Mouse (Mus musculus): ENCODE measurements at regions not wholly inside any gene's neighbourhood (a gene's known extent, or its start where the extent isn't known, plus 50 kb on each side); places are given as distances from the start of the nearest gene placed in this dataset.

DNA sequence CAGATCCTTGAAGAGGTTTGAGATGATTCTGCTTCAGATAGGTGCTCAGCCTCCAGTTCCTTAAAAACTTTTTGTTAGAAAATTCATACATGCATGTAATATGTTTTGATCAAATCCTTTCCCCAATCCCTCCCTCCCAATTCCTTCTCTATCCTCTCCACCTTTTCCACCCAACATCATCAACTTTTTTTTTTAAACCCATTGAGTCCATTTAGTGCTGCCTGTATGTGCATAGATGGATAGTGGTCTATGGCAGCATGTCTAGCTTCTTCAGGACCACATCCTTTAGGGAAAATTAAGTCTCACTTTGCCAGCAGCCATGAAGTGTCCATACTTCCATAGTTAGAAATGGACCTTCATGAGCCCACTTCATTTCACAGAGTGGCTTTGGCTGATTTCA is 167.2 kb upstream of the Klhl29 start:
- Histone ChIP-seq H3K36me3 (ENCODE audit: control insufficient read depth, insufficient read depth, low read length) (no peaks in the 10 kb centered on the region), H3K9me3 (ENCODE audit: control insufficient read depth, low read length) (no peaks in the 10 kb centered on the region), H3K4me2 (ENCODE audit: low read length) (no peak overlapping the region), H3K4me1 (ENCODE audit: control insufficient read depth, insufficient read depth, low read length) (no peaks in the 10 kb centered on the region), H3K27me3 (ENCODE audit: control insufficient read depth, insufficient read depth, low read length) (no peaks in the 10 kb centered on the region), H3K4me3 (replicated peaks; ENCODE audit: low read depth, low read length) (no peak overlapping the region), H3K9ac (replicated peaks; ENCODE audit: low read length) (no peak overlapping the region), H3K27ac (replicated peaks; ENCODE audit: low read depth, low read length) (no peak overlapping the region)
- DNase-seq (no peak), ATAC-seq (ENCODE audit: low FRiP score, low TSS enrichment) (no peak)

DNA sequence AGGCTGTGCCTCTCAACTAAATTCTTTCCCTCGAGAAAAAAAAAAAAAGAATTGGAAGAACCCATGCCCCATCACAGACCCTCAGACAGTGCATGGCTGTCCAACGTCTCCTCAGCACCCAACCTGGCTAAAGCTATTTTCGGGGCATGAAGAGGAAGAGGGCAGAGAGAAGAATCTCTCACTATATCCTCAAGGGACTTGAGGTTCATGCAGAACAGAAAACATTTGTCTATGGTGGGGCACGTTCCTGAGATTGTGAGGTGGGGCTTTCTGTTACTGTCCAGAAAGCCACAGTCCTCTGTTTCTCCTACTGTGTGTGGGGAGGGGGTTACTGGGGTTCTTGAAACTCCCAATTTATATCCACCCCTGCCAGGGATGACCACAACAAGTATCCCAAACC is 120.8 kb upstream of the Klhl29 start:
- Histone ChIP-seq H3K36me3 (ENCODE audit: control insufficient read depth, insufficient read depth, low read length) (no peaks in the 10 kb centered on the region), H3K9me3 (ENCODE audit: control insufficient read depth, low read length) (no peaks in the 10 kb centered on the region), H3K4me1 (ENCODE audit: control insufficient read depth, insufficient read depth, low read length) (no peaks in the 10 kb centered on the region), H3K27ac (replicated peaks; ENCODE audit: low read depth, low read length) (no peak overlapping the region), H3K4me2 (ENCODE audit: low read length) (no peak overlapping the region), H3K4me3 (replicated peaks; ENCODE audit: low read depth, low read length) (no peak overlapping the region), H3K9ac (replicated peaks; ENCODE audit: low read length) (no peak overlapping the region), H3K27me3 (ENCODE audit: control insufficient read depth, insufficient read depth, low read length) (no peaks in the 10 kb centered on the region)
- ATAC-seq (ENCODE audit: low FRiP score, low TSS enrichment) (no peak), DNase-seq (no peak)
- WGBS = 76% methylated on average over 4 of the region's 4 CpGs

DNA sequence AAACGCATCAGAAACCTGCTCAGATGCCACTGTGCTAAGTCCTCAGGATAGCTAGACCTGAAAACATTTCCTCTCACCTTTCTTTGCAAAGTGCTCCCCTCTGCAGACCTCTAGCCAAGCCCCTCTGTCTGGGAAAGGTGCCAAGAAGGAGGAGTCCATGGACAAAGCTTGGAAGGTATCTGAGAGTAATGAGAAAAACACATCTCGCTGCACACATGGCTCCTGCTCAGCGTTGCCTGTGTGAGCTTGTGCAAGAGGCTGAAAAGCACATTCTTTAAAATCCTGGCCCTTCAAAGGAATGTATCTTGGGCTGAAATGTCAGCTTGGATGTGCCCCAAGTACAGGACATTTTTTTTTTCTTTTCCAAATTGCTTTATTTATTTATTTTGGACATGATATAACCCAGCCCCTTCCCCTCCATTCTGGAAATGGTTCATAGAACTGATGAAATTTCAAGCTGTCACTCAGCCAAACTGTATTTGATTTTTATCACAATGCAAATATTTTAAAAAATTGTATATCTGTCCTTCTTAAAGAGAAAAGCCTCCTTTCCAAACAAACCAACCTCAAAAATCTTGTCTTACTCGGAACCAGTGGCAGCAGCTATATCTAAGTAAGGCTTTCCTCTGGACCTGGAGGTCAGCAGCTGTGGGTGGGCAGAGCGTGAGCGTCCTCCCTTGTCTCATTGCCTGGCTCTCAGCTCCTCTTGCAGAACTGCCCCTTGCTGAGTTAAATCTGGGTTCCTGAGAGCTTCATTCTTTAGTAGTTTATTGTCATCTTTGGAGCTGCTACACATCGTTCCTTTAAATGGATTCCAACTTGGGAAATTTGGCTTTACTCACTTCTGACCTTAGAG is 119.4 kb upstream of the Klhl29 start:
- WGBS = 57% methylated on average over 7 of the region's 7 CpGs
- Histone ChIP-seq H3K4me3 (replicated peaks; ENCODE audit: low read depth, low read length) (no peak overlapping the region), H3K4me1 (ENCODE audit: control insufficient read depth, insufficient read depth, low read length) (no peaks in the 10 kb centered on the region), H3K27me3 (ENCODE audit: control insufficient read depth, insufficient read depth, low read length) (no peaks in the 10 kb centered on the region), H3K36me3 (ENCODE audit: control insufficient read depth, insufficient read depth, low read length) (no peaks in the 10 kb centered on the region), H3K9me3 (ENCODE audit: control insufficient read depth, low read length) (no peaks in the 10 kb centered on the region), H3K9ac (replicated peaks; ENCODE audit: low read length) (no peak overlapping the region), H3K4me2 (ENCODE audit: low read length) (no peak overlapping the region), H3K27ac (replicated peaks; ENCODE audit: low read depth, low read length) (no peak overlapping the region)
- peak; percentile 46 for DNase-seq
- no peak for ATAC-seq (ENCODE audit: low FRiP score, low TSS enrichment)

DNA sequence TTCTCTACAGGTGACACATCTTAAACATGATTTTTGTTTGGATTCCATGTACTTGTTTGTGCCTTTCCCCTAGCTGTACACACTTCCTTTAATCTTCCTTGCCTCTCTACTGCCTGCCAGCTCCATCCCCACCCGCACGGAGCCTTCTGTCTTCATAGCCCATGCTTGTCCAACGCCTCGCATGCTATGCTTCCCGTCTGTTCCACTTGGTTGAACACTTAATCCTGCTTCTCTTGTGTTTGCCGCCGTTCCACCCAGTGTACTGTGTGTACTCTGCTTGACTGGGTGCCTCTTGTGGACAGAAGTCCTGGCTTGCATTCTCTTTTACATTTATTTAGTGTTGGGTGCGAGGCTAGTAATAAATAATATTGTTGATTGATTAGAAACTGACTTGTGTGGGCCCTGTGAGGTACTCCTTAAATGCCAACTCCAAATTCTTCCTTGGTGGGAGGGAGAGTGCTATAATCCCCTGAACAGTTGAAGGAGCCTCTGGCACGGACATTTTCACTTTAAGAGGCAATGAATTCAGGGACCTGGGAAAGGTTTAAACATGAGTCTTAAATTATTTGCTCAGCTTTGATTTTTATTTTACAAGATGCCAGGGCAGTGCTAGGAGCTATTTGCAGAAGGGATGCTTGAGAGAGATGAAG is 88.9 kb upstream of the Klhl29 start:
- no peak overlapping the region for H3K4me3 ChIP-seq (replicated peaks; ENCODE audit: low read depth, low read length)
- 10% methylated on average over 9 of the region's 9 CpGs for WGBS
- H3K4me2 ChIP-seq (ENCODE audit: low read length) = no peak overlapping the region
- no peak for ATAC-seq (ENCODE audit: low FRiP score, low TSS enrichment)
- no peaks in the 10 kb centered on the region for H3K4me1 ChIP-seq (ENCODE audit: control insufficient read depth, insufficient read depth, low read length)
- no peak overlapping the region for H3K9ac ChIP-seq (replicated peaks; ENCODE audit: low read length)
- H3K9me3 ChIP-seq (ENCODE audit: control insufficient read depth, low read length) = no peaks in the 10 kb centered on the region
- no peaks in the 10 kb centered on the region for H3K27me3 ChIP-seq (ENCODE audit: control insufficient read depth, insufficient read depth, low read length)
- H3K27ac ChIP-seq (replicated peaks; ENCODE audit: low read depth, low read length) = no peak overlapping the region
- peak; percentile 36 for DNase-seq
- H3K36me3 ChIP-seq (ENCODE audit: control insufficient read depth, insufficient read depth, low read length) = no peaks in the 10 kb centered on the region

DNA sequence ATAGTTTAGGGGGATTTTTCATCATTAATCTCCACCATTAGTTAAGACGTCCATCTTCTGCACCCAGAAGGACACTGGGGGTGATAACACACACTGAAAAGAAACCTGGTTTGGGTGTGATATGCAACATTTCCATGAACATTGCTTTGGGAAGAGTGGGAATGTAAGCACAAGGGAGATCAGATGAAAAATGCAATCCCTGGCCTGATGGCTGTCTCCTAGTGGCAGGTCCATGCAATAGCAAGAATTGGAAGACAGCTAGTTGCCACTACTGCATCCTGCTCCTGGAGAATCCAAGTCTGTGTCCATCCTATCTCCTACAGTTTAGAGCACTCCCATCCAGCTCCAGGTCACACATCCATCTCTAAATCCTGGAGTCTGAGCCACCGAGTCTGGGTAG is 77.7 kb upstream of the Klhl29 start:
- Histone ChIP-seq H3K9ac (replicated peaks; ENCODE audit: low read length) (no peak overlapping the region), H3K4me1 (ENCODE audit: control insufficient read depth, insufficient read depth, low read length) (no peaks in the 10 kb centered on the region), H3K4me2 (ENCODE audit: low read length) (no peak overlapping the region), H3K27me3 (ENCODE audit: control insufficient read depth, insufficient read depth, low read length) (no peaks in the 10 kb centered on the region), H3K36me3 (ENCODE audit: control insufficient read depth, insufficient read depth, low read length) (no peaks in the 10 kb centered on the region), H3K9me3 (ENCODE audit: control insufficient read depth, low read length) (no peaks in the 10 kb centered on the region), H3K4me3 (replicated peaks; ENCODE audit: low read depth, low read length) (no peak overlapping the region), H3K27ac (replicated peaks; ENCODE audit: low read depth, low read length) (no peak overlapping the region)
- WGBS = 91% methylated on average over 2 of the region's 2 CpGs
- DNase-seq (no peak), ATAC-seq (ENCODE audit: low FRiP score, low TSS enrichment) (no peak)

DNA sequence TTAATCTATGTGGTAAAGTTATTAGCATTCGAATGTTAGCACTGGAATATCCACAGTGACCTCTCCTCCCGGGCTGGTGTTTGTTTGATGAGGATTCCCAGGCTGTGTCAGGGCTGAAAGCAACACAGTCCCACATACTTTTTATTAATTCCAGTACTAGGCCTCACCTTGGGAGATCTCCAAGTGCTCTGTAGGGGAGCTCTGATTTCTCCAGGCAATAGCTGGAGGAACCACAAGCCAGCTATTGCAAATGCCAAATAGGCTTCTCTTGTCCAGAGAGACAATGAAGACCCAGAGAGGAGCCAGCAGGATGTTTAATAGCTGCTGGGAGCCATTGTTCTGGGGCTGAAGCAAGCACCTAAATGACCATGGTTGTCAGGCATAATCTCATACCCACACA is 68.2 kb upstream of the Klhl29 start:
- Histone ChIP-seq H3K4me1 (ENCODE audit: control insufficient read depth, insufficient read depth, low read length) (peaks cover 9% of the 10 kb centered on the region; the same call in 1 of the 2 replicates), H3K9me3 (ENCODE audit: control insufficient read depth, low read length) (no peaks in the 10 kb centered on the region), H3K27me3 (ENCODE audit: control insufficient read depth, insufficient read depth, low read length) (no peaks in the 10 kb centered on the region), H3K4me2 (ENCODE audit: low read length) (no peak overlapping the region), H3K9ac (replicated peaks; ENCODE audit: low read length) (no peak overlapping the region), H3K27ac (replicated peaks; ENCODE audit: low read depth, low read length) (peak overlapping the region; percentile 49; the same call in 1 of the 2 replicates), H3K4me3 (replicated peaks; ENCODE audit: low read depth, low read length) (no peak overlapping the region), H3K36me3 (ENCODE audit: control insufficient read depth, insufficient read depth, low read length) (no peaks in the 10 kb centered on the region)
- ATAC-seq (ENCODE audit: low FRiP score, low TSS enrichment) (no peak), DNase-seq (peak; percentile 37)
- WGBS = 23% methylated on average over 2 of the region's 2 CpGs

DNA sequence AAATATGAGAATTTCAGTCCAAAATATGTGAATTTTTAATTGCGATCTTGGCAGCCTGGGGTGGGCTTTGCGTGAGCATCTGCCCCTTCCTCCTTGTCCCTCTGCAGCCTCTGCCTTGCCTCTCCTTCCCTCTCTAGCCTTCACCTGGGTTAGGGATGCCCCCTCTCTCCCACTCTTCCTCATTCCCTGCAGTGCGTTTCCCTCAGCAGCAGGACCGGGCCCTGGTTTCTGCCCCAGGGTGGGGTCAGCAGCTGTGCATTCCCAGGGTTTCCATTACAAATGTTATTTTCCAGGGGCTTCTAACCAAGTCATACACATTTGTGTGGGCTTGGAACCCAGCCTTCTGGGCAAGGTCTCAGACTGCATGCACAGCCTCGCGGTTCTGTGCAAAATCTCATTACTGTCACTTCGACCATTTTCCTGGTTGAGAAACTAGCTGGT is 67.6 kb upstream of the Klhl29 start:
- no peak overlapping the region for H3K4me3 ChIP-seq (replicated peaks; ENCODE audit: low read depth, low read length)
- no peaks in the 10 kb centered on the region for H3K27me3 ChIP-seq (ENCODE audit: control insufficient read depth, insufficient read depth, low read length)
- ATAC-seq (ENCODE audit: low FRiP score, low TSS enrichment) (no peak), DNase-seq (peak; percentile 34)
- no peaks in the 10 kb centered on the region for H3K9me3 ChIP-seq (ENCODE audit: control insufficient read depth, low read length)
- H3K36me3 ChIP-seq (ENCODE audit: control insufficient read depth, insufficient read depth, low read length) = no peaks in the 10 kb centered on the region
- H3K4me1 ChIP-seq (ENCODE audit: control insufficient read depth, insufficient read depth, low read length) = peaks cover 9% of the 10 kb centered on the region; the same call in 1 of the 2 replicates
- 53% methylated on average over 7 of the region's 7 CpGs for WGBS
- no peak overlapping the region for H3K9ac ChIP-seq (replicated peaks; ENCODE audit: low read length)
- peak overlapping the region; percentile 49; the same call in 1 of the 2 replicates for H3K27ac ChIP-seq (replicated peaks; ENCODE audit: low read depth, low read length)
- H3K4me2 ChIP-seq (ENCODE audit: low read length) = no peak overlapping the region

DNA sequence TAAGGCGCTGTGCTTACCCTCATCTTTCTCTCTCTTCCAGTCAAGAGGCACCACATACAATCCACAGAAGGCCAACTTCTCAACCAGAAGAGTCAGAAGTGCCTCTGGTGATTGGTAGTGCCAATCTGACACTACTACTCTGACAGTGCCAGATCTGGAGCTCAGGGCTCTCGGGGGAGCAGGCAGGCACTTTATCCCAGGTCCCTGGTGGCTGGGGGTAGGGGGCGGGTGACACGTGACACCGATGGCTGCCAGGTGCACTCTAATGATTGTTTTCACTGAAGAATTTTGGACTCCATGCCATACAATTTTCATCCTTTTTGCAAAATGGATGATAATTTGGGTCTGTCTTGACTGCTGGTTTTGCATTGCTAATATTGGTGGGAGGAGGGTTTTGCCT is 67.2 kb upstream of the Klhl29 start:
- Histone ChIP-seq H3K36me3 (ENCODE audit: control insufficient read depth, insufficient read depth, low read length) (no peaks in the 10 kb centered on the region), H3K27me3 (ENCODE audit: control insufficient read depth, insufficient read depth, low read length) (no peaks in the 10 kb centered on the region), H3K4me1 (ENCODE audit: control insufficient read depth, insufficient read depth, low read length) (peaks cover 9% of the 10 kb centered on the region; the same call in 1 of the 2 replicates), H3K9ac (replicated peaks; ENCODE audit: low read length) (no peak overlapping the region), H3K27ac (replicated peaks; ENCODE audit: low read depth, low read length) (no peak overlapping the region), H3K4me2 (ENCODE audit: low read length) (no peak overlapping the region), H3K9me3 (ENCODE audit: control insufficient read depth, low read length) (no peaks in the 10 kb centered on the region), H3K4me3 (replicated peaks; ENCODE audit: low read depth, low read length) (no peak overlapping the region)
- ATAC-seq (ENCODE audit: low FRiP score, low TSS enrichment) (no peak), DNase-seq (no peak)
- 95% methylated on average over 5 of the region's 5 CpGs for WGBS

DNA sequence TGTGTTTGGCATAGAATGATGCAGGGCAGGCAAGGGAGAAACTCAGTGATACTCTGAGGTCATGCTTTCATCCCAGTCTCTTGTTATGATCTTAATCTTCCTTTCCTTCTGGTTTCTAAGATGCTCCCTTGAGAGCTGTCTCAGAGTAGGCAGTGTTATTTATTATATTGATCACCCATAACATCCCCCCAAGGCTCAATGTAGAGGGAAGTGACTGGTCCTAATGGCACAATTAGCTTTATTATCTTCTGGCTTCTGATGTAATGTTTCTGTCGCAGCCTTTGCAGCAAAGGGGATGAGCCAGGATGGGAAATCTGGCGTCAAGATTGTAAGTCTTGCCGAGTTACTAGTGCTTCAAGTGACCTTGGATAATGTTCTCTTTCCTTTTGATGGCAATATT is 65.0 kb upstream of the Klhl29 start:
- no peak overlapping the region for H3K4me2 ChIP-seq (ENCODE audit: low read length)
- H3K4me3 ChIP-seq (replicated peaks; ENCODE audit: low read depth, low read length) = no peak overlapping the region
- no peaks in the 10 kb centered on the region for H3K36me3 ChIP-seq (ENCODE audit: control insufficient read depth, insufficient read depth, low read length)
- H3K9ac ChIP-seq (replicated peaks; ENCODE audit: low read length) = no peak overlapping the region
- peaks cover 14% of the 10 kb centered on the region; the same call in 1 of the 2 replicates for H3K4me1 ChIP-seq (ENCODE audit: control insufficient read depth, insufficient read depth, low read length)
- no peaks in the 10 kb centered on the region for H3K27me3 ChIP-seq (ENCODE audit: control insufficient read depth, insufficient read depth, low read length)
- 87% methylated on average over 3 of the region's 3 CpGs for WGBS
- H3K9me3 ChIP-seq (ENCODE audit: control insufficient read depth, low read length) = no peaks in the 10 kb centered on the region
- DNase-seq (no peak), ATAC-seq (ENCODE audit: low FRiP score, low TSS enrichment) (no peak)
- H3K27ac ChIP-seq (replicated peaks; ENCODE audit: low read depth, low read length) = no peak overlapping the region

Measured in midbrain, embryonic 14.5 days (tissue).